Mouse (Mus musculus) neural tube, embryonic 14.5 days (tissue): ENCODE data around the gene Ryr2. TPM values are rescaled to one million over a fixed set of nuclear protein-coding genes. Genes with fewer than 3 reads are reported as not detected.

Experiments used
- ATAC-seq: fragments of 200-750 bp; cut with Nextera tagmentation; 2 replicates; pipeline ENCODE4 v1.8.0; 2017; ENCODE audit warnings: low read depth, mild to moderate bottlenecking, moderate TSS enrichment, moderate library complexity
- H3K27ac ChIP-seq: fragments of 300-500 bp; sonication (generic); 2 replicates; pipeline ENCODE4 v1.5.1; 2014; ENCODE audit warnings: low read depth, mild to moderate bottlenecking, control low read depth, low read length, moderate library complexity, mixed read lengths
- H3K27me3 ChIP-seq: fragments of 300-500 bp; sonication (generic); 2 replicates; pipeline ENCODE4 v1.6.1; 2014; ENCODE audit warnings: low read length; ENCODE audit not compliant: control insufficient read depth, insufficient read depth
- H3K36me3 ChIP-seq: fragments of 300-500 bp; sonication (generic); 2 replicates; pipeline ENCODE4 v1.6.1; 2014; ENCODE audit warnings: low read length, mixed read lengths; ENCODE audit not compliant: control insufficient read depth, insufficient read depth
- H3K4me1 ChIP-seq: fragments of 300-500 bp; sonication (generic); 2 replicates; pipeline ENCODE4 v1.6.1; 2014; ENCODE audit warnings: low read length; ENCODE audit not compliant: control insufficient read depth, insufficient read depth
- H3K4me2 ChIP-seq: fragments of 300-500 bp; sonication (generic); 2 replicates; pipeline ENCODE4 v1.6.1; 2014; ENCODE audit warnings: mild to moderate bottlenecking, low read depth, low read length, control low read depth
- H3K4me3 ChIP-seq: fragments of 300-500 bp; sonication (generic); 2 replicates; pipeline ENCODE4 v1.5.1; 2014; ENCODE audit warnings: low read depth, low read length, control low read depth, mixed read lengths
- H3K9ac ChIP-seq: fragments of 300-500 bp; sonication (generic); replicated peaks from 2 replicates; pipeline ENCODE4 v1.6.1; 2014; ENCODE audit warnings: low read depth, mild to moderate bottlenecking, control low read depth, low read length, mixed read lengths
- H3K9me3 ChIP-seq: fragments of 300-500 bp; sonication (generic); 2 replicates; pipeline ENCODE4 v1.6.1; 2016; ENCODE audit warnings: low read length; ENCODE audit not compliant: control insufficient read depth
- WGBS: fragments of 180-500 bp; shearing (Covaris S2); extraction: QIAGEN DNeasy Blood & Tissue Kit; methylation state at CpG from one replicate; pipeline ENCODE4 v1.1.7; 2014; 5-methylcytosine and 5-hydroxymethylcytosine counted together
- polyA plus RNA-seq: library from polyadenylated mRNA; unstranded; fragments of >200 nt; fragmentation: Nextera tagmentation; extraction: Ambion mirVana; gene quantifications from 2 replicates; pipeline ENCODE4 v1.2.1, GENCODE M21; 2014

The Ryr2 gene
- polyA plus RNA-seq, 1 experiment from 2014 or later = 13.5 TPM

DNA sequence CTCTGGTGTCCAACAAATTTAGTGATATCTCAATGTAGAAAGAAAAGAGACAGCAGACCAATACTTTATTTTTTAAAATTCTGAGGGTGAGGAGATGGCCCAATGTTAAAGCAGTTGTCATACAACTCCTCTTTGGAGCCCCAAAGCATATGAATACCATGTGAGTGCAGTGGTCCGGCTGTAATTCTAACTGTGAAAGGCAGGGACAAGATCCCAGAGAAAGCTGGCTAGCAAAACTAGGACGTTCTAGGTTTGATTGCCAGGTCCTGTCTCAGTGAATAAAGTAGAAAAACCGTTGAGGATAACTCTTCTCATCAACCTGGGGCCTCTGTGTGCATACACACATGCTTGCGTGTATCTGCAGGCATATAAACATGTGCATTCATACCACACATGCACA is 106.9 kb downstream of the Ryr2 start:
- Histone ChIP-seq H3K36me3 (no peaks in the 10 kb centered on the region), H3K4me2 (no peak overlapping the region)
- WGBS = 76% methylated on average over 4 of the region's 4 CpGs

GRCm38 (mm10) chr13:11997366-11997765 is 109.4 kb downstream of the Ryr2 start:
- H3K36me3 ChIP-seq = no peaks in the 10 kb centered on the region
- no peak overlapping the region for H3K4me3 ChIP-seq
- WGBS = 80% methylated on average over 2 of the region's 2 CpGs
- H3K9me3 ChIP-seq = no peaks in the 10 kb centered on the region
- ATAC-seq = no peak
- no peaks in the 10 kb centered on the region for H3K4me1 ChIP-seq
- H3K27me3 ChIP-seq = no peaks in the 10 kb centered on the region
- H3K4me2 ChIP-seq = no peak overlapping the region
- no peak overlapping the region for H3K9ac ChIP-seq
- H3K27ac ChIP-seq = no peak overlapping the region

More for the DNA sequence above, 106.9 kb downstream of the Ryr2 start:
- no peak overlapping the region for H3K9ac ChIP-seq
- no peak for ATAC-seq
- H3K4me1 ChIP-seq = no peaks in the 10 kb centered on the region
- H3K4me3 ChIP-seq = no peak overlapping the region
- H3K9me3 ChIP-seq = no peaks in the 10 kb centered on the region
- H3K27ac ChIP-seq = no peak overlapping the region
- no peaks in the 10 kb centered on the region for H3K27me3 ChIP-seq

- Histone ChIP-seq H3K9me3 (no peaks in the 10 kb centered on the region), H3K4me2 (no peak overlapping the region), H3K4me1 (no peaks in the 10 kb centered on the region), H3K36me3 (no peaks in the 10 kb centered on the region), H3K9ac (no peak overlapping the region), H3K27me3 (no peaks in the 10 kb centered on the region), H3K27ac (no peak overlapping the region), H3K4me3 (no peak overlapping the region)
- WGBS = 71% methylated on average over 4 of the region's 4 CpGs
- no peak for ATAC-seq
Observed at GRCm38 (mm10) chr13:11987556-11987955, 119.2 kb downstream of the Ryr2 start.

GRCm38 (mm10) chr13:11985056-11985455 is 121.7 kb downstream of the Ryr2 start:
- no peak overlapping the region for H3K4me2 ChIP-seq
- no peaks in the 10 kb centered on the region for H3K9me3 ChIP-seq
- no peaks in the 10 kb centered on the region for H3K27me3 ChIP-seq
- no peak overlapping the region for H3K4me3 ChIP-seq
- H3K27ac ChIP-seq = no peak overlapping the region
- 97% methylated on average over 3 of the region's 3 CpGs for WGBS
- no peaks in the 10 kb centered on the region for H3K36me3 ChIP-seq
- no peak for ATAC-seq
- H3K9ac ChIP-seq = no peak overlapping the region
- H3K4me1 ChIP-seq = no peaks in the 10 kb centered on the region

DNA sequence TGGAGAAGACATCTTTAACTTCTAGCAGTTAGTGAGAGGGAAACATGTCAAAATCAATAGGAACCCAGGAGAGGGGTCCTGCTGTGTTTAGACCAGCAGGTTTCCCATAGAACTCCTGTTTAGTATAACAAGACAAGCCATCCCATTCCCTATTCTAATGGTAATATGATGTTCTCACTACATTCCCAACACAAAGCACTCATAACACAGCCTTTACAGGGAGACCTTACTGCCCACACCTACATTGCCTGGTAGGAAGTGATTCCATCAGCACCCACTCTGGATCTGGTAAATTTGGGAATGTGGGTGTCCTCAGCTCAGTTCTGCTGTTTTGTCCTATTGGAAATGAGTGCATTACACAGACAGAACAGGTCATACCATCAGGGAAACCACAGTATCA is 127.7 kb downstream of the Ryr2 start:
- Histone ChIP-seq H3K27ac (no peak overlapping the region), H3K4me1 (no peaks in the 10 kb centered on the region), H3K4me3 (no peak overlapping the region), H3K9me3 (no peaks in the 10 kb centered on the region), H3K4me2 (no peak overlapping the region), H3K36me3 (no peaks in the 10 kb centered on the region), H3K27me3 (no peaks in the 10 kb centered on the region), H3K9ac (no peak overlapping the region)
- no peak for ATAC-seq

DNA sequence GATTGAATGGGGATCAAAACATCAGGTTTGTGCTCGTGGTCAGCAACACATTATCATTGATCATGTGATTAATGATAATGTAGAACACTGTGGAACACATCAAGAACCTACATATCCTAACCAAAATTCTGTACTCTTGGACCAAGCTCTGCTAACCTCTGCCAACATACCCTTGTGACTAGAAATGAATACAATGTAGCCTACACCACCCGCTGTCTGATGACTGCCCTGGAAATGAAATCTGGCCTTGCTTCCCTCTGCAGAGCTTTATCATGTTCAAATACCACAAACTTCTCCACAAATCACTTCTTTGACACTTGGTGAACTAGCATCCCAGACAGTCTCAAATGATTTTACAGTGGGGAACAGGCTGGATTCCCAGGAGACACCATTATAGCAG is 128.4 kb downstream of the Ryr2 start:
- Histone ChIP-seq H3K4me3 (no peak overlapping the region), H3K27me3 (no peaks in the 10 kb centered on the region), H3K4me1 (no peaks in the 10 kb centered on the region), H3K9ac (no peak overlapping the region), H3K36me3 (no peaks in the 10 kb centered on the region), H3K27ac (no peak overlapping the region), H3K9me3 (no peaks in the 10 kb centered on the region), H3K4me2 (no peak overlapping the region)
- no peak for ATAC-seq
- WGBS = 84% methylated on average over 2 of the region's 2 CpGs

DNA sequence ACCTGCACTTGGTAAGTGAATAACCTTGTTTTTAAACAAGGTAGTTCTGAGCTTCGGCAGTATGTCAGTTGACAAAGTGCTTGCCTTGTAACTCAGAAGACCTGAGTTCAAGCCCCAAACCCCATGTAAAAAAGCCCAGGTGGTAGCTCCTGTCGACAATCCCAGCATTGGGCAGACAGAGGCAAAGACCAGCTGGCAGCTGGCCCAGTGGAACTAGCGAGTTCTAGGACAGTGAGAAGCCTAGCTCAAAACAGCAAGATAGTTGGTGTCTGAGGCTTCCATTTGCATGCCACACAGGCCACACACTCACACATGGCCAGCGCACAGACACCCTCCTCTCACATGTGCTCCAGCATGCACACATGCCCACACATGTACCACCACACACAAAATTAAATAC is 129.1 kb downstream of the Ryr2 start:
- WGBS = 88% methylated on average over 4 of the region's 4 CpGs
- 0 out of 2 replicates have a peak, but pooled peaks have one; percentile 18 for ATAC-seq
- H3K27me3 ChIP-seq = no peaks in the 10 kb centered on the region
- H3K9ac ChIP-seq = no peak overlapping the region
- H3K4me2 ChIP-seq = no peak overlapping the region
- H3K36me3 ChIP-seq = no peaks in the 10 kb centered on the region
- no peaks in the 10 kb centered on the region for H3K4me1 ChIP-seq
- no peak overlapping the region for H3K27ac ChIP-seq
- H3K4me3 ChIP-seq = no peak overlapping the region
- no peaks in the 10 kb centered on the region for H3K9me3 ChIP-seq

- Histone ChIP-seq H3K4me1 (no peaks in the 10 kb centered on the region), H3K4me3 (no peak overlapping the region), H3K9ac (no peak overlapping the region), H3K4me2 (no peak overlapping the region), H3K9me3 (no peaks in the 10 kb centered on the region), H3K36me3 (no peaks in the 10 kb centered on the region), H3K27ac (no peak overlapping the region), H3K27me3 (no peaks in the 10 kb centered on the region)
- no peak for ATAC-seq
Observed at GRCm38 (mm10) chr13:11964391-11964790, 142.4 kb downstream of the Ryr2 start.

DNA sequence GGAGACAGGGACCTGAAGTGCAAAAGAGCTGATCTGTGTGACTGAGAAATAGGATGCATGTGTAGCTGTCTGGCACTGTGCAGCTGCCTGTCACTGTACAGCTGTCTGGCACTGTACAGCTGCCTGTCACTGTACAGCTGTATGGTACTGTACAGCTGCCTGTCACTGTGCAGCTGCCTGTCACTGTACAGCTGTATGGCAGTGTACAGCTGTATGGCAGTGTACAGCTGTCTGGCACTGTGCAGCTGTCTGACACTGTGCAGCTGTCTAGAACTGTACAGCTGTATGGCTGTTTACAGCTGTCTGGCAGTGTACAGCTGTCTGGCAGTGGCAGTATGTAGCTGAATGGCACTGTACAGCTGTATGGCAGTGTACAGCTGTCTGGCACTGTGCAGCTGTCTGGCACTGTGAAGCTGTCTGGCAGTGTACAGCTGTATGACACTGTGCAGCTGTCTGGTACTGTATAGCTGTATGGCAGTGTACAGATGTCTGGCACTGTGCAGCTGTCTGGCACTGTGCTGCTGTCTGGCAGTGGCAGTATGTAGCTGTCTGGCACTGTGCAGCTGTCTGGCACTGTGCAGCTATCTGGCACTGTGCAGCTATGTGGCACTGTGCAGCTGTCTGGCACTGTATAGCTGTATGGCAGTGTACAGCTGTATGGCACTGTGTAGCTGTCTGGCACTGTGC is 147.1 kb downstream of the Ryr2 start:
- Histone ChIP-seq H3K27me3 (no peaks in the 10 kb centered on the region), H3K9ac (no peak overlapping the region), H3K36me3 (no peaks in the 10 kb centered on the region), H3K27ac (no peak overlapping the region), H3K4me1 (no peaks in the 10 kb centered on the region), H3K9me3 (no peaks in the 10 kb centered on the region), H3K4me2 (no peak overlapping the region), H3K4me3 (no peak overlapping the region)
- no peak; the same call in 1 of the 2 replicates for ATAC-seq
